Mouse (Mus musculus) kidney, adult 2 months (tissue): Measurements from ENCODE around the gene Pfkl. TPM values are rescaled to one million over a fixed set of nuclear protein-coding genes. Genes with fewer than 3 reads are reported as not detected.

ENCODE experiments used
- DNase-seq: peaks from one replicate; pipeline ENCODE4 v3.0.0; 2021
- H3K27ac ChIP-seq: fragments of 200-500 bp; 2 replicates; pipeline ENCODE4 v1.5.1; 2012; ENCODE audit warnings: low read depth, low read length, control low read depth, inconsistent platforms; ENCODE audit not compliant: insufficient read depth
- H3K27me3 ChIP-seq: fragments of 200-500 bp; replicated peaks from 2 replicates; pipeline ENCODE4 v1.6.1; 2012; ENCODE audit warnings: mild to moderate bottlenecking, moderate library complexity, low read length, inconsistent platforms; ENCODE audit not compliant: control insufficient read depth, insufficient read depth
- H3K36me3 ChIP-seq: fragments of 200-500 bp; 2 replicates; pipeline ENCODE4 v1.6.1; 2012; ENCODE audit warnings: mild to moderate bottlenecking, moderate library complexity, low read length, inconsistent platforms; ENCODE audit not compliant: control insufficient read depth, insufficient read depth
- H3K4me1 ChIP-seq: fragments of 200-500 bp; 2 replicates; pipeline ENCODE4 v1.6.1; 2011; ENCODE audit warnings: low read length; ENCODE audit not compliant: control insufficient read depth, insufficient read depth
- H3K4me3 ChIP-seq: fragments of 200-500 bp; 2 replicates; pipeline ENCODE4 v1.5.1; 2011; ENCODE audit warnings: mild to moderate bottlenecking, low read depth, low read length, control low read depth; ENCODE audit not compliant: insufficient read depth
- CTCF ChIP-seq: fragments of 200-500 bp; conservative IDR thresholded peaks from 2 replicates; pipeline ENCODE4 v1.5.1; 2011; ENCODE audit warnings: low read depth, mild to moderate bottlenecking, control low read depth, low read length, moderate library complexity, mixed read lengths; ENCODE audit not compliant: insufficient read depth, insufficient read length
- POLR2A ChIP-seq: fragments of 200-500 bp; IDR thresholded peaks from one replicate; pipeline ENCODE4 v1.6.1; 2011; ENCODE audit warnings: low read depth, low read length, control low read depth
- WGBS: fragments of 180-500 bp; shearing (Covaris S2); methylation state at CpG from one replicate; pipeline ENCODE4 v1.1.7; 2018; 5-methylcytosine and 5-hydroxymethylcytosine counted together
- polyA plus RNA-seq: library from polyadenylated mRNA; depleted of rRNA; stranded (reverse); fragments of >200 nt; gene quantifications from 2 replicates; pipeline ENCODE4 v1.2.3, GENCODE M21; 2012; rRNA removed

The Pfkl gene
- 100 and 107 TPM in 2 replicates for polyA plus RNA-seq

DNA sequence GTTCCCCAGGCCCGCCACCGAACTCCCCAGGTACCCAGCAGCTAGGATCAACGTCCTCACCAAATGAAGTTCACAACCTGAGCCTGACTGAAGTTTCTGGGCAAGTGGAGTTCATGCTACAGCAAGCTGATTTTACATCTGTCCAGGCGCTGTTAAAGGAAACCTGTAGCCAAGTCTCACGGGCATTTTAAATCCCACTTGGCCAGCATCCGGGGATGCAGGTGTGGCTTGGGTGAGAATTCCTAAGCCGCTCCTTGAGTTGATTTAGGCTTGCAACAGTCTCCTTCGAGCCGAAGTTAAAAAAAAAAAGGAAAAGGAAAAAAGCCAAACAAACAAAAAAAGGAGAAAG, at the start of gene Pfkl:
TSS of gene Pfkl (minus strand) at position 139 of the 349 bp plus-strand sequence.
- Histone ChIP-seq H3K36me3 (no peaks in the 10 kb centered on the region), H3K27ac (peak within 1 kb of the TSS; percentile 96), H3K27me3 (no peaks in the 10 kb centered on the region), H3K4me3 (peak within 1 kb of the TSS; percentile 91), H3K4me1 (peaks cover 20% of the 10 kb centered on the region; the same call in 1 of the 2 replicates)
- no peak for DNase-seq
- WGBS: under 1% methylated on average over 9 of the region's 9 CpGs
- TF ChIP-seq POLR2A: no peak
- TF ChIP-seq CTCF: no peak

GRCm38 (mm10) chr10:78057056-78057455, 47.2 kb upstream of the Pfkl start:
- Histone ChIP-seq H3K36me3 (no peaks in the 10 kb centered on the region), H3K4me3 (no peak overlapping the region), H3K27ac (no peak overlapping the region), H3K4me1 (no peaks in the 10 kb centered on the region), H3K27me3 (no peaks in the 10 kb centered on the region)
- no peak for TF ChIP-seq POLR2A
- no peak for TF ChIP-seq CTCF
- WGBS: 91% methylated on average over 8 of the region's 8 CpGs
- no peak for DNase-seq

GRCm38 (mm10) chr10:78054633-78055565, 45.0 kb upstream of the Pfkl start:
- H3K27me3 ChIP-seq: no peaks in the 10 kb centered on the region
- DNase-seq: peak; percentile 35
- no peaks in the 10 kb centered on the region for H3K4me1 ChIP-seq
- TF ChIP-seq POLR2A: no peak
- no peak for TF ChIP-seq CTCF
- no peak overlapping the region for H3K27ac ChIP-seq
- no peak overlapping the region for H3K4me3 ChIP-seq
- 72% methylated on average over 19 of the region's 19 CpGs for WGBS
- H3K36me3 ChIP-seq: no peaks in the 10 kb centered on the region

GRCm38 (mm10) chr10:78049519-78050035, 39.7 kb upstream of the Pfkl start:
- WGBS: 62% methylated on average over 11 of the region's 11 CpGs
- DNase-seq: no peak
- Histone ChIP-seq H3K4me3 (no peak overlapping the region), H3K27ac (no peak overlapping the region), H3K4me1 (no peaks in the 10 kb centered on the region), H3K36me3 (no peaks in the 10 kb centered on the region), H3K27me3 (no peaks in the 10 kb centered on the region)
- TF ChIP-seq CTCF (no peak), POLR2A (no peak)

GRCm38 (mm10) chr10:78048061-78048730, 38.3 kb upstream of the Pfkl start:
- H3K27ac ChIP-seq: no peak overlapping the region
- DNase-seq: no peak
- WGBS: 78% methylated on average over 10 of the region's 10 CpGs
- H3K36me3 ChIP-seq: no peaks in the 10 kb centered on the region
- no peaks in the 10 kb centered on the region for H3K4me1 ChIP-seq
- TF ChIP-seq POLR2A (no peak), CTCF (no peak)
- H3K4me3 ChIP-seq: no peak overlapping the region
- no peaks in the 10 kb centered on the region for H3K27me3 ChIP-seq

DNA sequence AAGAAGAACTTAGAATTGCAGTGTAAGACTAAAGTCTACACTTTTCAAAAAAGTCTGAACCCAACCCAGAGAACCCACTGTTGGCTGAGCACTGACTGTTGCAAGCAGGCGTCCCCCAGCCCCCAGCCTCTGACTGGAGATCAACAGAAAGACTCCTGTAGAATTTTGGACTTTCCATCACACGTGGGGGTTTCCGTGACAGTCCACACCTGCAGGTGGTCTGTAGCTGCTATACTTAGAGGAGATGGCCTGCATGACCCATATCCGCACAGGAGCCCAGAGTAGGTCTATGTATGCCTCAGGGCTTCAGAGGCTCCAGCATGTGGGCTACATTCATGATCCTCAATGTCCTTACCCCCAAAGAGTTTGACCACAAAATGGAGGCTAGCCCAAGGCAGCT, 36.5 kb upstream of the Pfkl start:
- H3K4me1 ChIP-seq: no peaks in the 10 kb centered on the region
- TF ChIP-seq POLR2A (no peak), CTCF (no peak)
- H3K27me3 ChIP-seq: no peaks in the 10 kb centered on the region
- H3K27ac ChIP-seq: no peak overlapping the region
- no peak for DNase-seq
- WGBS: 88% methylated on average over 4 of the region's 4 CpGs
- H3K36me3 ChIP-seq: no peaks in the 10 kb centered on the region
- no peak overlapping the region for H3K4me3 ChIP-seq

DNA sequence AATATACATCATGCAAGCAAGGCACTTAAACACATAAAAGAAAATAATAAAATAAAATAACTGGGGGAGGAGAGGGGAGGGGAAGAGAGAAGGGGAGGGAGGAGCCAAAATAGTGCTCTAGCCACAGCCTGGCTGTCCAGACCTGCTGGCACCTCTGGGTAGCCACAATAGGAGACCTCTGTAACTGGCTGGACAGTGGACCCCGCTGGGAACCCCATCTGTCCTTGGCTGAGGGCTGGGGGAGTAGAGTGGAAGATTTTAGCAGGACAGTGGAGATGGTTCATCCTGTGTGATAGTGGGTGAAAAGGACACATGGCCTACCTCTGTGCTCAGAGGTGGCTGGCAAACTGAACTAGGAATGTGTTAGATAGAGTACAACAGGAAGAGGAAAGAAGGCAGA, 34.6 kb upstream of the Pfkl start:
- TF ChIP-seq CTCF (no peak), POLR2A (no peak)
- WGBS: 68% methylated on average over 1 of the region's 1 CpGs
- Histone ChIP-seq H3K27me3 (no peaks in the 10 kb centered on the region), H3K36me3 (no peaks in the 10 kb centered on the region), H3K4me3 (no peak overlapping the region), H3K27ac (no peak overlapping the region), H3K4me1 (no peaks in the 10 kb centered on the region)
- no peak for DNase-seq
